Mouse (Mus musculus): ENCODE results near the gene Gm10097.

Gm10097 gene

GRCm38 (mm10) chr10:5068676-5069265 is at the start of gene Gm10097:
Gene Gm10097, plus strand, starts transcription at chr10:5069192.
- DNase-seq (ENCODE audit: low read depth, low spot score) = no peak

- DNase-seq (ENCODE audit: low read depth, low spot score) = no peak
Observed at GRCm38 (mm10) chr10:5025906-5026305, 43.1 kb upstream of the Gm10097 start.

DNA sequence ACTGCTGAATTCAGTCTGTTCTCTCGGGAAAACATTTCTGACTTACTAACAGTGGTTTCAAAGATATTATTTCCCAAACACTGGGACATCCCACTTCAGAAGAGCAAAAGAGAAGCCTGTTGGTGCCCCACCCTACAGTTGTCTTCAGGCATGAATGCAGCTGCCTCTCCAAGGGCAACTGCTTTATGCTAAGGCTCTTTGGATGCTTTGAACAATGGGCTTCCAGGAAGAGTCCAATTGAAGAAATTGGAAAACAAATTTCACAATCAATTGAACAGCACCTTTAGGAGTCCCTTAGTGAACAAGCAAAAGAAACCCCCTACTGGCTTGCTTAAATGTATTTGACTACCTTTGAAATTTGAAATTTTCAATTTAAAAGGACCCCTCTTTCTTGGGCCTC is 41.8 kb upstream of the Gm10097 start:
- DNase-seq (ENCODE audit: low read depth, low spot score) = no peak

DNA sequence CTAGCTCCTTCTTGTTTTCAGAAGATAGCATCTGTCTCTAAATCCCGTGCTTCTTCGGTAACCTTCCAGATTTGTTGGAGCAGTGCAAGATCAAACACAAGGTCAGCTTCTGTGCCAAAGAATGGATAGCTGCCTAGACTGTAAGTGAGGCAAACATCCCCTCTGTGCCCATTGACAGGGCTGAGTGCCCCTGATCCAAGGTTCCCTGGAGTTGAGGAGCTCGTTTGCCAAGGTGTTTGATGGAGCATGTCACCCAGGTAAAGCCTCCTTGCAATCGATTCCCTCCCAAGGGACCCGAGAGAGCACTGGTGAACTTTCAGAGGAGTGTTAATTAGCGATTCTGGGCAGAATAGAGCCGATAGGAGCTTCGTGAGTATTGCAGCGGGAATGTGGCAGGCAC is 40.7 kb upstream of the Gm10097 start:
- DNase-seq (ENCODE audit: low read depth, low spot score) = no peak

DNA sequence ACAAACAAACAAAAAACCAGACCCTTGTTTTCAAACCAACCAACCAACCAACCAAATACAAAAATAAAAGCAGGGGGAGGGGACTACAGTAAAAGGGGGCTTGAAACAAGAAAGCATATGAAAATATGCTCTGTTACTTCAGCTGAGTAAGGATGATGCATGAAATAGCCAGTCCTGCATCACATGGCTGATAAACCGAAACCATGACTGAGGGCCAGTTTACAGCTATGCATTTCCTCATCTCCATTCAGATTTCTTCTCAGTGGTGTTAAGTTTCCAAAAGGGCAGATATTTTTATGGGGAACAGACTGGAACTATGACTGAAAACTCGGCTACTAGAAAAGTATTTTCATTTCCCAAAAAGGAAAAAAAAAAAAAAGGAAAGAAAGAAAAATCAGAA is 39.8 kb upstream of the Gm10097 start:
- no peak for DNase-seq (ENCODE audit: low read depth, low spot score)

GRCm38 (mm10) chr10:5029883-5030282 is 39.1 kb upstream of the Gm10097 start:
- no peak for DNase-seq (ENCODE audit: low read depth, low spot score)

DNA sequence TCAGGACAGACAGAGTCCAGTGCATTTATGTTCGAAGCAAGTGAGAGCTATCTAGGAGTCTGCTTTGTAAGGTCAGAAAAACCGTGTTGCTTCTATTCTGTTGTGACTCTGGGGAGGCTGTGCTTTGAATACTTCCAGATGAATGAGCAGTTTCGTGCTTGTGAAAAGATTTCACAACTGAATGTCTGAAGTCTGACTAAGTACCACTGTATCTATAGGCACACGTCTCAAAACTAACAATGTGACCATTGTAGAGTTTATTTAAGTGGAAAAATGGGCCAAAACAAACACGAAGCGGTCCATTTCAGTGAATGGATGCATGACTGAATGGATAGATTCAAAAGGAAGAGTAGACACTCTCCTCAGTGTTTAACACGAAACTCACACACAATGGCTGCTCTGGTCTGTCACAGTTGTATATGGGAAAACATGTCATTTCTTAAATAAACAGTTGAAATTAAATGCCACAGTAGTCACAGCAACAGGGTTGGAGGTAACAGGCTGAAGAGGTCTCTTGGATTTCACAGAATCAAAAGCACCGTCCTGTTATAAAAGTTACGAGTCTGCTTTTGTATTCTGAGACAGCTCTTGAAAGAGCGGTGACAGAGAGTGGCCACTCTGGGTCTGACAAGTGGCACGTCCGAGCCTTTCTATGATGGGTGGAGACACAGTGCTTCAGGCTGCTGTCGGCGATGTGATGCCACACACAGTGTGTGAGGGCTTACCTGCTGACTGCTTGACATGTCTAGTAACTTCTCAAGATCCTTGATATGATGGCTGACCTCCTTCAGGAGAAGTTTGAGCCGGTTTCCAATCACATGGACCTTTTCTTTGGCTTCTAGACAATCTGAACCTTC is 36.6 kb upstream of the Gm10097 start:
- peak; percentile 5 for DNase-seq (ENCODE audit: low read depth, low spot score)

DNA sequence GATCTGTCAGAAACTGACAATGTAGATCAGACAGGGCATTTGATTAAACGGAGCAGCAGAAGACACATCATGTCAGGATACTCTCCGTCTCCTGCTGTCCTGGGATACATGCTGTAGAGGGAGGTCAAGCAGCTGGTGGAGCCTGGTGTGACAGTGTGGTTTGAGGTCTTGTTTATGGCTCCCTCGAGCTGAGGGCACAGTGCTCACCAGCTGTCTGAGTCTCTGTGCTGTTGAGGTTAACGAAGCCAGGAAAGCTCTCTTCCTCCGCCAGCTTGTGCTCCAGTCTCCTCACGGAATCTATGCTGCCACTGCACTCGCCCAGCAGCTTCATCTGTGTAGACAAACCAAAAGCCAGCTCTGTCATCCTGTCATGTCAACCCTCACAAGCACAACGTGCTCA is 27.7 kb upstream of the Gm10097 start:
- no peak for DNase-seq (ENCODE audit: low read depth, low spot score)

- no peak for DNase-seq (ENCODE audit: low read depth, low spot score)
Observed at GRCm38 (mm10) chr10:5044481-5044880, 24.5 kb upstream of the Gm10097 start.

DNA sequence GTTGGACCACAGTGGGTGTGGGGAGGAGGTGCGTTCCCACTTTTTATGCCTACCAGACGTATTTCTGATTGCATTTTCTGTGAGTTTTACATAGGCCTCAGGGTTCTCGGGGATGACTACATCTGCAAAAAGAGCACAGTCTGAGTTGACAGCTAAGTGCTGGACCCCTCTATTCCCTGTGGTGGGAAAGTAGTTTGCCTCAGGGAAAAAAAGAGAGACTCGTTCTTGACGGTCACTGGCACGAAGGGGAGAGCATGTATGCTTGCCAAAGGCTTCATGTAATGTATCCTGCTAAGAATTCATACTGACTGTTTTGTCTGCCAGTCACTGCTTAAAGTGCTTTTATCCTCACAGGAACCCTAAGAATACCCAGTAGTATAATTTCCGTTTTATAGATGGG is 23.8 kb upstream of the Gm10097 start:
- DNase-seq (ENCODE audit: low read depth, low spot score) = no peak

- DNase-seq (ENCODE audit: low read depth, low spot score) = no peak
Observed at GRCm38 (mm10) chr10:5045671-5046070, 23.3 kb upstream of the Gm10097 start.

DNA sequence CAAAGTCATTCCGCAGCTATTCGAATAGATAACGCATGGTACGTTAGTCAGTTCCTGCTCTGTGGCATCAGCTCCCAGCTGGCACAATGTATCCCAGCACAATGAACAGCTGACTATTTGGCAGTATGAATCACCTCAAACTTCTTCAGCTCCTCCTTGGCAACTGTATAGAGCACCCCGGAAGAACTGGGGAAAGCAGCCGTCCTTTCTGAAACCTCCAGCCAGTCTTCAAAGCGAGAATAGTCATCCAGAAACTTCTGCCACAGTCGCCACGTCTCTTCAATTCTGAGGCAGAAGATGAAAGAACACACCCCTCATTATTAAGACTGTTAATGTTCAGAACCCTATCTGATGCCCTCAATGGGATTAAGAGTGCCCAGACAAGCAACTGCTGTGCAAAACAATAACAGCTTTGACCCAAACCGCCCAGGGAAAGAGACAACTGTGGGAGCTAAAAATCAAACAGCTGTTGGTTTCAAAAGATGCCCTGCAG is 12.7 kb upstream of the Gm10097 start:
- no peak for DNase-seq (ENCODE audit: low read depth, low spot score)

DNA sequence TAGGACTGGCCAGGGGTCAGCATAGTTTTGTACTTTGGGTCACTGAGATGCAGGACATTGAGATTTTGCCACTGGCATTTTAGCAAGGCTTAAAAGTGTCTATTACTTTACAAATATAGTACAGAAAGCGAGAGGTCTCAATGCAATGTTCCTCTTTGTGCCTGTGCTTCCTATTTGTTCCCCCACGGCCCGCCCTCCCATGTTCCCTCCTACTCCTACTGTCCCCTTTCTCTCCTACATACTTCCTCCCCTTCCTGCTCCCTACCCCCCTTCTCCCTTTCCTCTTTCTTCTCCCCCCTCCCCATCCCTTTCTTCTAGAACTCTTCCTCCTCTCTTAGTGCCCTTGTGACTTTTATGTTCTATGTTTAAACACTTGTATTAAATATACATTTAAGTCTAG is 12.1 kb upstream of the Gm10097 start:
- DNase-seq (ENCODE audit: low read depth, low spot score) = no peak

DNA sequence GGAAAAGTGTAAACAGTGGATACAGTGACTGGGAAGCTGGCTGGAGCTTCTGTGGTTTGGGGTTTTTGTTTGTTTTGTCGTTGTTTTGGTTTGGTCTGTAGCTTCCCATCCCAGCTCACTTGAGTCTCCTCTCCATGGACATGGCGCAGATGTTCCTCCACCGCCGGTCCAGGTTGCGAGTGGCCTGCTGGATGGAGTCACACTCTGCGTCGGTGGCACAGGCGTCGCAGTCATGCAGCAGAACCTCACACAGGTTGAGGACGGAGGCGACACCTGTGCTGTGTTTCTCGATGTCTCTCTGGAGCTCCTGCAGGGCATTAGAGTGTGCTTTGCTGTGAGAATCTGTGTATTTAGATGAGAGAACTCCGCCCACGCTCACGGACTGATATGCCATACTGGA is 11.3 kb upstream of the Gm10097 start:
- no peak for DNase-seq (ENCODE audit: low read depth, low spot score)

- peak; percentile 20 for DNase-seq (ENCODE audit: low read depth, low spot score)
Observed at GRCm38 (mm10) chr10:5058876-5059275, 10.1 kb upstream of the Gm10097 start.

DNA sequence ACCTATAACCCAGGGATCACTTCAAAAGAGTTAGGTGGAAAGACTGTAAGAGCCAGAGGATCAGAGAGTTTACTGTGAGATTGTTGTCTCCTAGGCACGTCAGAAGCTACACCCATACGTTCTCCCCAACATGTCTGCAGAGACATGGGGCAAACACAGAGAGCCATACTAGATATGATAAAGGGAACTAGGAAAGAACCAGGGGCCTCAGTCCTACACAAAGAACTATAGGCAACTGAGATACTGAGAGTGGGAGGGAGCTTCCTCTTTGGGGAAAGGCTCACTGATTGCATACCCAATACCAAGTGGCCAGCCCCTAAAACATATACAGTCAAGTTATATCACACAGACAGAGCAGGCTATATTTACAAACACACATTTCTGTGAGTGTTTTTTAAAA is 9.0 kb upstream of the Gm10097 start:
- DNase-seq (ENCODE audit: low read depth, low spot score) = no peak

- no peak for DNase-seq (ENCODE audit: low read depth, low spot score)
Observed at GRCm38 (mm10) chr10:5067113-5067512, 1.9 kb upstream of the Gm10097 start.

- no peak for DNase-seq (ENCODE audit: low read depth, low spot score)
Observed at GRCm38 (mm10) chr10:5070168-5070940, 1.4 kb downstream of the Gm10097 start.

DNA sequence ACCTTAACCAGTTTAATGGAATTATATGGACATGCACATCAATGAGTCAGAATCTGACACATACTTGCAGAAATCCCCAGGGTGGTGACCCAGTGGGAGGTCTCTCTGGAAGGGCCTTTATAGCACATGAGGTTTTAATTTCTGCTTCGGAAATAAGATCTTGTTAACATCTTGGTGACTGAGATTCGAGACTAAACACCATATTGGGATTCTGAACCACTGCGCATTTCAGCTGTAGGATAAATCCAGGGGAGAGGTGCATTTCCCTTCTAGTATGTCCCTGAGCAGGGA is 1.9 kb downstream of the Gm10097 start:
- peak; percentile 91 for DNase-seq (ENCODE audit: low read depth, low spot score)

DNA sequence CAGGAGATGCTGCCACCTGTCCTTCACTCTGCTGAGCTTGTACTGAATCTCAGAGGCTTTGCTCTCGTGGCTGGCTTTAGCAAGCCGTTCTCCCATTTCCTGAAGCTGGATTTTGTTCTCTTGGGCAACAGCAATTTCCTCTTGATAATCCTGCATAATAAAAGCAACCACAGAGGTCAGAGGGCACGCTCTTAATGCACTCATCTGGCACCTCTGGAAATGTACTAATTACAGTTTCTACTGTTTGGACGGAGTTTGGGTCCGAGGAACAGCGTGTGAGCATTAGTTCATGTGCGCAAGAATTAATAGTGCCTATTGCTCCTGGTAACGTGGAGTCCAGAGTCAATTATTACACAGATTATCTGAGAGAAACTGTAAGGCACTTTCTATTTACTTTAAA is 3.1 kb downstream of the Gm10097 start:
- DNase-seq (ENCODE audit: low read depth, low spot score) = no peak

GRCm38 (mm10) chr10:5075724-5076123 is 6.7 kb downstream of the Gm10097 start:
- DNase-seq (ENCODE audit: low read depth, low spot score) = no peak

GRCm38 (mm10) chr10:5079945-5080468 is 11.0 kb downstream of the Gm10097 start:
- no peak for DNase-seq (ENCODE audit: low read depth, low spot score)
